Mouse (Mus musculus) heart, postnatal 0 days (tissue): ENCODE data around the gene Lysmd1. TPM values are rescaled to one million over a fixed set of nuclear protein-coding genes. Genes with fewer than 3 reads are reported as not detected.
"Not testable (repeated sequence)": the region's sequence is repeated elsewhere in the genome, so short reads cannot be mapped to it uniquely, and the experiment has no call there.

Source experiments
- ATAC-seq: fragments of 200-750 bp; cut with Nextera tagmentation; 2 replicates; pipeline ENCODE4 v1.8.0; 2017; ENCODE audit warnings: low read depth, moderate number of reproducible peaks, moderate library complexity; ENCODE audit not compliant: insufficient read depth
- DNase-seq: peaks from one replicate; pipeline ENCODE4 v3.0.0-alpha.2; 2016; ENCODE audit warnings: low spot score
- H3K27ac ChIP-seq: fragments of 300-500 bp; sonication (generic); 2 replicates; pipeline ENCODE4 v1.5.1; 2014; ENCODE audit warnings: low read depth, mild to moderate bottlenecking
- H3K27me3 ChIP-seq: fragments of 300-500 bp; sonication (generic); 2 replicates; pipeline ENCODE4 v1.6.1; 2014; ENCODE audit warnings: low read length, mixed read lengths; ENCODE audit not compliant: control insufficient read depth, insufficient read depth
- H3K36me3 ChIP-seq: fragments of 300-500 bp; sonication (generic); replicated peaks from 2 replicates; pipeline ENCODE4 v1.6.1; 2014; ENCODE audit warnings: low read length, mixed read lengths; ENCODE audit not compliant: control insufficient read depth, insufficient read depth
- H3K4me1 ChIP-seq: fragments of 300-500 bp; sonication (generic); 2 replicates; pipeline ENCODE4 v1.6.1; 2014; ENCODE audit warnings: antibody characterized with exemption; ENCODE audit not compliant: control insufficient read depth, insufficient read depth
- H3K4me2 ChIP-seq: fragments of 300-500 bp; sonication (generic); 2 replicates; pipeline ENCODE4 v1.6.1; 2014; ENCODE audit warnings: low read depth, mild to moderate bottlenecking, low read length, moderate library complexity
- H3K4me3 ChIP-seq: fragments of 300-500 bp; sonication (generic); 2 replicates; pipeline ENCODE4 v1.5.1; 2014; ENCODE audit warnings: low read depth, low read length
- H3K9ac ChIP-seq: fragments of 300-500 bp; sonication (generic); replicated peaks from 2 replicates; pipeline ENCODE4 v1.6.1; 2014; ENCODE audit warnings: low read depth, low read length, mixed read lengths
- H3K9me3 ChIP-seq: fragments of 300-500 bp; sonication (generic); replicated peaks from 2 replicates; pipeline ENCODE4 v1.6.1; 2016; ENCODE audit warnings: low read length; ENCODE audit not compliant: control insufficient read depth
- CTCF ChIP-seq: IDR thresholded peaks from 2 replicates; pipeline ENCODE4 v1.5.1; 2016; ENCODE audit warnings: antibody characterized with exemption, control low read depth, low read depth
- EP300 ChIP-seq: IDR thresholded peaks from 2 replicates; pipeline ENCODE4 v1.6.1; 2016; ENCODE audit warnings: antibody characterized with exemption, low read depth
- whole genome bisulfite sequencing: fragments of 180-500 bp; shearing (Covaris S2); extraction: QIAGEN DNeasy Blood & Tissue Kit; methylation state at CpG from one replicate; pipeline ENCODE4 v1.1.7; 2014; 5-methylcytosine and 5-hydroxymethylcytosine counted together
- polyA plus RNA-seq: library from polyadenylated mRNA; unstranded; fragments of >200 nt; fragmentation: Nextera tagmentation; extraction: Ambion mirVana; gene quantifications from 2 replicates; pipeline ENCODE4 v1.2.1, GENCODE M21; 2015
- total RNA-seq: library from RNA; depleted of rRNA; stranded (reverse); fragments of >200 nt; gene quantifications from 2 replicates; pipeline ENCODE4 v1.2.3, GENCODE M21; 2014; ENCODE audit warnings: low replicate concordance

Lysmd1 gene
- total and polyA plus RNA-seq, 2 experiments from 2014 or later = 6.1 to 8.7 TPM

GRCm38 (mm10) chr3:95117751-95118150 is 16.1 kb upstream of the Lysmd1 start:
- TF ChIP-seq CTCF (no peak), EP300 (no peak)
- H3K36me3 ChIP-seq = peaks cover 53% of the 10 kb centered on the region
- no peak overlapping the region for H3K4me3 ChIP-seq
- no peak for ATAC-seq
- H3K27ac ChIP-seq = no peak overlapping the region
- no peak overlapping the region for H3K9ac ChIP-seq
- WGBS = 79% methylated on average over 2 of the region's 2 CpGs
- no peaks in the 10 kb centered on the region for H3K9me3 ChIP-seq
- no peak for DNase-seq
- no peak overlapping the region for H3K4me2 ChIP-seq
- H3K4me1 ChIP-seq = no peaks in the 10 kb centered on the region
- H3K27me3 ChIP-seq = no peaks in the 10 kb centered on the region

- no peak for DNase-seq
- peaks cover 52% of the 10 kb centered on the region for H3K36me3 ChIP-seq
- TF ChIP-seq EP300 = peak; percentile 54; the same call in 1 of the 2 replicates
- no peak for TF ChIP-seq CTCF
- H3K4me1 ChIP-seq = peaks cover 11% of the 10 kb centered on the region; the same call in 1 of the 2 replicates
- H3K9ac ChIP-seq = no peak overlapping the region
- no peaks in the 10 kb centered on the region for H3K27me3 ChIP-seq
- ATAC-seq = peak; percentile 61
- WGBS = 62% methylated on average over 6 of the region's 6 CpGs
- H3K9me3 ChIP-seq = no peaks in the 10 kb centered on the region
- H3K4me2 ChIP-seq = no peak overlapping the region
- peak overlapping the region; percentile 81 for H3K27ac ChIP-seq
- H3K4me3 ChIP-seq = no peak overlapping the region
Measured at GRCm38 (mm10) chr3:95121580-95121979, 12.3 kb upstream of the Lysmd1 start.

- Histone ChIP-seq H3K36me3 (peaks cover 42% of the 10 kb centered on the region), H3K9me3 (no peaks in the 10 kb centered on the region), H3K9ac (no peak within 1 kb of the TSS), H3K27me3 (no peaks in the 10 kb centered on the region), H3K4me3 (no peak within 1 kb of the TSS), H3K4me1 (peaks cover 11% of the 10 kb centered on the region; the same call in 1 of the 2 replicates), H3K27ac (peak within 1 kb of the TSS; percentile 57), H3K4me2 (peak within 1 kb of the TSS; percentile 21; the same call in 1 of the 2 replicates)
- WGBS = 48% methylated on average over 6 of the region's 6 CpGs
- DNase-seq = no peak
- TF ChIP-seq CTCF (peak; percentile 52), EP300 (no peak)
- ATAC-seq = peak; percentile 40; the same call in 1 of the 2 replicates
Measured at GRCm38 (mm10) chr3:95124246-95124645, 9.6 kb upstream of the Lysmd1 start, which contains the start of gene Tmod4. Gene Tmod4 (plus strand): TSS chr3:95124476.

GRCm38 (mm10) chr3:95124972-95125371 is 8.9 kb upstream of the Lysmd1 start:
- H3K9me3 ChIP-seq = no peaks in the 10 kb centered on the region
- 5% methylated on average over 5 of the region's 5 CpGs for WGBS
- no peak overlapping the region for H3K4me3 ChIP-seq
- peak; percentile 75 for DNase-seq
- no peak for TF ChIP-seq EP300
- TF ChIP-seq CTCF = no peak
- H3K36me3 ChIP-seq = peaks cover 39% of the 10 kb centered on the region
- H3K9ac ChIP-seq = no peak overlapping the region
- peaks cover 11% of the 10 kb centered on the region; the same call in 1 of the 2 replicates for H3K4me1 ChIP-seq
- peak overlapping the region; percentile 57 for H3K27ac ChIP-seq
- 0 out of 2 replicates have a peak overlapping the region, but pooled peaks have one; percentile 8 for H3K4me2 ChIP-seq
- H3K27me3 ChIP-seq = no peaks in the 10 kb centered on the region
- ATAC-seq = peak; percentile 69

- H3K27me3 ChIP-seq = no peaks in the 10 kb centered on the region
- peaks cover 11% of the 10 kb centered on the region; the same call in 1 of the 2 replicates for H3K4me1 ChIP-seq
- H3K4me3 ChIP-seq = no peak overlapping the region
- TF ChIP-seq CTCF = 0 out of 2 replicates have a peak, but pooled peaks have one; percentile 3
- TF ChIP-seq EP300 = no peak
- WGBS = 48% methylated on average over 6 of the region's 6 CpGs
- H3K27ac ChIP-seq = peak overlapping the region; percentile 48; the same call in 1 of the 2 replicates
- no peak for ATAC-seq
- H3K4me2 ChIP-seq = peak overlapping the region; percentile 21; the same call in 1 of the 2 replicates
- H3K36me3 ChIP-seq = peaks cover 25% of the 10 kb centered on the region
- H3K9ac ChIP-seq = no peak overlapping the region
- DNase-seq = no peak
- H3K9me3 ChIP-seq = no peaks in the 10 kb centered on the region
Measured at GRCm38 (mm10) chr3:95129226-95129651, 4.6 kb upstream of the Lysmd1 start.

GRCm38 (mm10) chr3:95130081-95130480 is 3.8 kb upstream of the Lysmd1 start:
- no peaks in the 10 kb centered on the region for H3K9me3 ChIP-seq
- H3K36me3 ChIP-seq = peaks cover 25% of the 10 kb centered on the region
- H3K27me3 ChIP-seq = no peaks in the 10 kb centered on the region
- ATAC-seq = no peak
- TF ChIP-seq EP300 (no peak), CTCF (no peak)
- no peak overlapping the region for H3K4me3 ChIP-seq
- H3K4me1 ChIP-seq = peaks cover 6% of the 10 kb centered on the region
- no peak overlapping the region for H3K4me2 ChIP-seq
- H3K9ac ChIP-seq = no peak overlapping the region
- WGBS = 84% methylated on average over 5 of the region's 5 CpGs
- no peak overlapping the region for H3K27ac ChIP-seq
- no peak for DNase-seq

GRCm38 (mm10) chr3:95132389-95132788 is 1.5 kb upstream of the Lysmd1 start:
- 87% methylated on average over 2 of the region's 2 CpGs for WGBS
- H3K9ac ChIP-seq, H3K4me1 ChIP-seq, H3K9me3 ChIP-seq, H3K4me3 ChIP-seq, DNase-seq, H3K27me3 ChIP-seq, ATAC-seq, H3K27ac ChIP-seq, H3K4me2 ChIP-seq: not testable (repeated sequence)
- H3K36me3 ChIP-seq = peaks cover 25% of the 10 kb centered on the region
